Mouse (Mus musculus): ENCODE results near the gene Fgfr2.

- no peak for TF ChIP-seq CTCF (IDR thresholded peaks at IDR 0.05; ENCODE audit: control insufficient read depth, insufficient read depth, insufficient replicate concordance, low read depth, low read length)
- no peak for TF ChIP-seq POLR2A (IDR thresholded peaks at IDR 0.05; ENCODE audit: control insufficient read depth, low read depth, low read length)
Observed at GRCm38 (mm10) chr7:132428308-132428707, 694.8 kb downstream of the Fgfr2 start.
